Mouse (Mus musculus): ENCODE measurements around the gene Hivep3. TPM values are rescaled to one million over a fixed set of nuclear protein-coding genes. Genes with fewer than 3 reads are reported as not detected.

Gene Hivep3
- total and polyA plus RNA-seq, 3 experiments, result not detected

DNA sequence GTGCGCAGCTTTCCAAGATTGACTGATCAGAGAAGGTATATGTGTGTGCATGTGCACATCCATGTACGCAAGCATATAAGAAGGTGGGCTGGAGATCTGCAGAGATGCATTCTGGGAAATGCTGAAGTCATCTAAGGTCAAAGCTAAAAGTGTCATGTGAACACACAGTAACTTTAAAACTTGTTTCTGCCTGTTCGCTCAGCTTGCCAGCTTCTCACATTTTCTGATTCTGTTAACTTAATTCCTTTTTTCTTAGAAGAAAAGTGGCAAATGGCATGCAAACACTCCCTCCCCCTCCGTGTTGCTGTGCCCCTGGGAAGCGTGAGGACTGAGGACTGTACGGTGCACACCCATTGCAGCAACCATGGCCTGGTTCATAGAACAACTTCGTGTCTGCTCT, 308.9 kb downstream of the Hivep3 start:
- Histone ChIP-seq H3K27ac (ENCODE audit: control insufficient read depth, low read depth, low read length) (no peak overlapping the region), H3K36me3 (ENCODE audit: control insufficient read depth in 1 of 2, insufficient read depth in 2 of 2, low read length in 2 of 2) (no peaks in the 10 kb centered on the region), H3K79me2 (ENCODE audit: control insufficient read depth, insufficient read depth, low read length, poor library complexity) (no peaks in the 10 kb centered on the region), H3K9me3 (replicated peaks; ENCODE audit: insufficient read depth, low read length) (no peaks in the 10 kb centered on the region), H3K4me3 (ENCODE audit: control insufficient read depth in 1 of 2, insufficient read depth in 1 of 2, low read depth in 2 of 2, low read length in 2 of 2) (no peak overlapping the region), H3K27me3 (ENCODE audit: control insufficient read depth in 1 of 2, insufficient read depth in 2 of 2, low read length in 2 of 2) (no peaks in the 10 kb centered on the region), H3K9ac (ENCODE audit: control insufficient read depth, low read depth, low read length, poor library complexity, severe bottlenecking) (no peak overlapping the region), H3K4me1 (ENCODE audit: control insufficient read depth in 1 of 2, insufficient read depth in 2 of 2, low read length in 2 of 2) (no peaks in the 10 kb centered on the region)
- DNase-seq (ENCODE audit: low read depth, low spot score), result no peak
- TF ChIP-seq MEF2A (IDR thresholded peaks at IDR 0.05; ENCODE audit: extremely low read depth, insufficient replicate concordance, low read depth, low read length, poor library complexity, severe bottlenecking) (no peak), ZMIZ1 (IDR thresholded peaks at IDR 0.05; ENCODE audit: low read depth, low read length) (no peak), POLR2AphosphoS5 (IDR thresholded peaks at IDR 0.05; ENCODE audit: borderline replicate concordance, low read depth, low read length) (no peak), MAX (IDR thresholded peaks at IDR 0.05; ENCODE audit: low read length) (no peak), TAL1 (IDR thresholded peaks at IDR 0.05; ENCODE audit: low read length) (no peak), MYC (IDR thresholded peaks at IDR 0.05; ENCODE audit: low read depth, low read length) (no peak), CHD2 (IDR thresholded peaks at IDR 0.05; ENCODE audit: low read length) (no peak), CTCF (IDR thresholded peaks at IDR 0.05 in 2 of 3, conservative IDR thresholded peaks at IDR 0.05 in 1 of 3; ENCODE audit: control insufficient read depth in 1 of 3, insufficient read depth in 1 of 3, low read depth in 2 of 3, low read length in 3 of 3, poor library complexity in 1 of 3, severe bottlenecking in 1 of 3) (no peak)

DNA sequence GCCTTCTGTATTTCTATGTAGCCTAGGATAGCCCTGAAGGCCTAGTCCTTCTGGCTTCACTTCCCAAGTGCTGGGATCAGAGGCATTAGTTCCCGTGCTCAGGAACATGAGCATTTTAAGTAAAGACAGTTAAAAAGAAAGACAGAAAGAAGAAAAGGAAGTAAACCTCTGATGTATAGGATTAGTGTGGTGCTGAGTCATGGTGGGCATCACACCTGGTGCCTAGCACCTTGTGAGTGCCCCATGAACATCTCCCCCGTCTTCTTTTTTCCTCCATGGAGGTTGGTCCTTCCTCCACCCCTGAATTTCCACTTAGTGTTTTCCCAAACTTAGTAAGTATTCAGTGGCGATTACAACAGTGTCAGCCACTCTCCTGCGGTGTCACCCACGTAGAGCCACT, 311.0 kb downstream of the Hivep3 start:
- no peak for DNase-seq (ENCODE audit: low read depth, low spot score)
- Histone ChIP-seq H3K27me3 (ENCODE audit: control insufficient read depth in 1 of 2, insufficient read depth in 2 of 2, low read length in 2 of 2) (no peaks in the 10 kb centered on the region; a peak in 1 of 4 replicates), H3K9ac (ENCODE audit: control insufficient read depth, low read depth, low read length, poor library complexity, severe bottlenecking) (no peak overlapping the region), H3K4me3 (ENCODE audit: control insufficient read depth in 1 of 2, insufficient read depth in 1 of 2, low read depth in 2 of 2, low read length in 2 of 2) (no peak overlapping the region), H3K4me1 (ENCODE audit: control insufficient read depth in 1 of 2, insufficient read depth in 2 of 2, low read length in 2 of 2) (no peaks in the 10 kb centered on the region), H3K27ac (ENCODE audit: control insufficient read depth, low read depth, low read length) (no peak overlapping the region), H3K79me2 (ENCODE audit: control insufficient read depth, insufficient read depth, low read length, poor library complexity) (no peaks in the 10 kb centered on the region), H3K36me3 (ENCODE audit: control insufficient read depth in 1 of 2, insufficient read depth in 2 of 2, low read length in 2 of 2) (no peaks in the 10 kb centered on the region), H3K9me3 (replicated peaks; ENCODE audit: insufficient read depth, low read length) (no peaks in the 10 kb centered on the region)
- TF ChIP-seq SIN3A (IDR thresholded peaks at IDR 0.05; ENCODE audit: low read length) (no peak), TBP (IDR thresholded peaks at IDR 0.05; ENCODE audit: low read depth, low read length) (no peak), MYB (IDR thresholded peaks at IDR 0.05; ENCODE audit: low read depth, low read length) (no peak), CHD1 (IDR thresholded peaks at IDR 0.05; ENCODE audit: low read depth, low read length) (no peak), ELF1 (IDR thresholded peaks at IDR 0.05; ENCODE audit: low read depth, low read length) (no peak), USF2 (IDR thresholded peaks at IDR 0.05; ENCODE audit: borderline replicate concordance in 1 of 2, insufficient read depth in 1 of 2, low read depth in 1 of 2, low read length in 2 of 2) (no peak), RCOR1 (IDR thresholded peaks at IDR 0.05; ENCODE audit: low read depth, low read length) (no peak), ZC3H11A (IDR thresholded peaks at IDR 0.05; ENCODE audit: low read depth, low read length) (no peak), CTCF (IDR thresholded peaks at IDR 0.05 in 2 of 3, conservative IDR thresholded peaks at IDR 0.05 in 1 of 3; ENCODE audit: control insufficient read depth in 1 of 3, insufficient read depth in 1 of 3, low read depth in 2 of 3, low read length in 3 of 3, poor library complexity in 1 of 3, severe bottlenecking in 1 of 3) (no peak), HCFC1 (IDR thresholded peaks at IDR 0.05; ENCODE audit: low read depth, low read length) (no peak), ZMIZ1 (IDR thresholded peaks at IDR 0.05; ENCODE audit: low read depth, low read length) (no peak), UBTF (IDR thresholded peaks at IDR 0.05; ENCODE audit: borderline replicate concordance, insufficient read depth, low read depth, low read length) (no peak), EP300 (IDR thresholded peaks at IDR 0.05; ENCODE audit: low read depth in 1 of 2, low read length in 2 of 2) (no peak), POLR2A (IDR thresholded peaks at IDR 0.05; ENCODE audit: control insufficient read depth in 1 of 2, insufficient read depth in 1 of 2, low read depth in 1 of 2, low read length in 2 of 2, poor library complexity in 1 of 2) (no peak)

Measured in MEL (cell line).